Mouse (Mus musculus): Measurements from ENCODE around the gene Tkt.

DNA sequence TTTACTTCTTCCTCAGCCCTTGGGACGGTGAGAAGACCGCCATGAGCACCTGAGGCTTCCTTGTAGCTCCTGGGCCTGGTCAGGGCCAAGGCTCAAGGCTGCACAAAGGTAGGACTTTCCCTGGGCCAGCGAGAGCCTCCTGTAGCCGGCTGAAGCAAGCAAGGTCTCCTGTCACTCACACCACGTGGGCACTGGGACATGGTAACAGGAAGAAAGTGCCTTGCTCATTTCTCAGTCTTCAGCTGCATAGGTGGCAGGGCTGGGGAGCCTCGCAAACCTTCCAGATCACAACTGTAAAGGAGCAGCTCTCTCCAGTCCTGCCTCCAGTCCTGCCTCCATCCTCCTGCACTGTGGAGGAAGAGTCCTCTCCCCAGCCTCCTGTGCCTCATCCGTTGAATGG, 27.6 kb downstream of the Tkt start:
- no peak for TF ChIP-seq CTCF (IDR thresholded peaks at IDR 0.05)
- no peak for TF ChIP-seq EP300 (IDR thresholded peaks at IDR 0.05)

Data from lung, postnatal 0 days (tissue).